Mouse (Mus musculus) kidney, postnatal 0 days (tissue): ENCODE measurements at regions not wholly inside any gene's neighbourhood (a gene's known extent, or its start where the extent isn't known, plus 50 kb on each side); places are given as distances from the start of the nearest gene placed in this dataset.

ENCODE experiments used
- ATAC-seq: fragments of 200-750 bp; cut with Nextera tagmentation; replicated peaks from 2 replicates; pipeline ENCODE4 v1.8.0; 2017; ENCODE audit warnings: low read depth, moderate number of reproducible peaks, moderate TSS enrichment, moderate library complexity; ENCODE audit not compliant: low FRiP score
- DNase-seq: peaks from one replicate; pipeline ENCODE4 v3.0.0-alpha.2; 2016; ENCODE audit warnings: low spot score
- H3K27ac ChIP-seq: fragments of 300-500 bp; sonication (generic); 2 replicates; pipeline ENCODE4 v1.5.1; 2014; ENCODE audit warnings: mild to moderate bottlenecking
- H3K27me3 ChIP-seq: fragments of 300-500 bp; sonication (generic); 2 replicates; pipeline ENCODE4 v1.6.1; 2014; ENCODE audit warnings: low read length, mixed read lengths; ENCODE audit not compliant: insufficient read depth
- H3K36me3 ChIP-seq: fragments of 300-500 bp; sonication (generic); 2 replicates; pipeline ENCODE4 v1.6.1; 2014; ENCODE audit warnings: low read length, mixed read lengths; ENCODE audit not compliant: insufficient read depth
- H3K4me1 ChIP-seq: fragments of 300-500 bp; sonication (generic); replicated peaks from 2 replicates; pipeline ENCODE4 v1.6.1; 2014; ENCODE audit warnings: antibody characterized with exemption, low read length, mixed read lengths; ENCODE audit not compliant: insufficient read depth
- H3K4me2 ChIP-seq: fragments of 300-500 bp; sonication (generic); 2 replicates; pipeline ENCODE4 v1.6.1; 2014; ENCODE audit warnings: mild to moderate bottlenecking, low read length, moderate library complexity, mixed read lengths
- H3K4me3 ChIP-seq: fragments of 300-500 bp; sonication (generic); replicated peaks from 2 replicates; pipeline ENCODE4 v1.5.1; 2014; ENCODE audit warnings: low read depth, low read length
- H3K9ac ChIP-seq: fragments of 300-500 bp; sonication (generic); 2 replicates; pipeline ENCODE4 v1.6.1; 2014; ENCODE audit warnings: low read depth, low read length
- H3K9me3 ChIP-seq: fragments of 300-500 bp; sonication (generic); replicated peaks from 2 replicates; pipeline ENCODE4 v1.6.1; 2016; ENCODE audit warnings: low read length, inconsistent platforms, mixed read lengths
- CTCF ChIP-seq: IDR thresholded peaks from 2 replicates; pipeline ENCODE4 v1.5.1; 2016; ENCODE audit warnings: antibody characterized with exemption, low read depth, mild to moderate bottlenecking, moderate library complexity
- WGBS: fragments of 180-500 bp; shearing (Covaris S2); extraction: QIAGEN DNeasy Blood & Tissue Kit; methylation state at CpG from one replicate; pipeline ENCODE4 v1.1.7; 2014; 5-methylcytosine and 5-hydroxymethylcytosine counted together

DNA sequence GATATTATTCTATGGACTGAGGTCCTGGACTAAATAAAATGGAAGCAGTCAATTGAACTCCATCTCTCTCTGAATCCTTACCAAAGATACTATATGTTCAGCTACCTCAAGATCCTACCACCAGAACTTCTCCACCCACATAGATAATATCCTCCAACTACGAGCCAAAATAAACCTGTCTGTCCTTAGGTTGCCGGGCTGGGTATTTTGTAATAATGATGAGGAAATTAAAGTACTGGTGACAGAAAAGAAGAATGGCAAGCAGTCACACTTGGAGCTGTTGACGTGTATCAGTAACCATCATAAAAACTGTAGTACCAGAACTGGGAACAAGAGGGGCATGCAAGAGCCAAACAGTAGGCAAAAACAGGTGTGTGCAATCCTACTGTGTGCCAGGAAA, 98.7 kb downstream of the Sox9 start:
- ATAC-seq: no peak
- no peaks in the 10 kb centered on the region for H3K27me3 ChIP-seq
- H3K4me1 ChIP-seq: no peaks in the 10 kb centered on the region
- H3K9me3 ChIP-seq: no peaks in the 10 kb centered on the region
- no peak overlapping the region for H3K4me2 ChIP-seq
- no peak overlapping the region for H3K4me3 ChIP-seq
- 82% methylated on average over 3 of the region's 3 CpGs for WGBS
- H3K27ac ChIP-seq: no peak overlapping the region
- no peaks in the 10 kb centered on the region for H3K36me3 ChIP-seq
- no peak for DNase-seq
- TF ChIP-seq CTCF: no peak
- no peak overlapping the region for H3K9ac ChIP-seq

DNA sequence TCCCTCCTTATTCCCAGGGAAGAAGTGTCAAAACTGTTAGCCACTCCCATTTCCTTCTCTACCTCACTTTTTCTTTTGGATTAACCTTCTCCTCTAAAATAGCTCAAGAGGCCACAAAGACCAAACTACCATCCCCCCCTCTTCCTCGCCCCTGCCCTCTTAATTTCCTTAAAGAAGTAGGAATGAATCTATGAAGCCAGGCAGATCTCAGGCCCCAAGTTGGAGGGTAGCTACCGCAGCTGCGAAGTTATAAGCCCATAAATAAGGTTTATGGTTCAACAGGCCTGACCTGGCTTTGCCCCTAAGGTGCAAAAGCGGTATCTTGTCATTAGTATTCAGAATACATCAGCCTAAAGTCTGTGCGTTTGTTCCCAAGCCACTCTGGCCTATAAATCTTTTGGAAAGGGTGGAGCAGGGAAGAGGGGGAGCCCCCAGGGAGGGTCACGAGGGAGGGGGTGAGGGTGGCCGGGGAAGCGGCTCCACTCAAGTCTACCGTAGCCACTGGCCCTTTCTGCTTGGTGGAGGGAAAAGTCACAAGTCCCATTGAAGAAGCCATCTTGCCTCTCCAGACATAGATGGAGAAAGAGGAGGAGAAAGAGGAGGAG, 103.4 kb downstream of the Sox9 start:
- no peaks in the 10 kb centered on the region for H3K9me3 ChIP-seq
- H3K36me3 ChIP-seq: no peaks in the 10 kb centered on the region
- H3K27me3 ChIP-seq: no peaks in the 10 kb centered on the region
- 9% methylated on average over 9 of the region's 9 CpGs for WGBS
- no peak overlapping the region for H3K27ac ChIP-seq
- H3K4me2 ChIP-seq: no peak overlapping the region
- H3K4me3 ChIP-seq: no peak overlapping the region
- H3K4me1 ChIP-seq: no peaks in the 10 kb centered on the region; the same call in 1 of the 2 replicates
- TF ChIP-seq CTCF: no peak
- ATAC-seq (peak; percentile 59; the same call in 1 of the 2 replicates), DNase-seq (peak; percentile 24)
- no peak overlapping the region for H3K9ac ChIP-seq

DNA sequence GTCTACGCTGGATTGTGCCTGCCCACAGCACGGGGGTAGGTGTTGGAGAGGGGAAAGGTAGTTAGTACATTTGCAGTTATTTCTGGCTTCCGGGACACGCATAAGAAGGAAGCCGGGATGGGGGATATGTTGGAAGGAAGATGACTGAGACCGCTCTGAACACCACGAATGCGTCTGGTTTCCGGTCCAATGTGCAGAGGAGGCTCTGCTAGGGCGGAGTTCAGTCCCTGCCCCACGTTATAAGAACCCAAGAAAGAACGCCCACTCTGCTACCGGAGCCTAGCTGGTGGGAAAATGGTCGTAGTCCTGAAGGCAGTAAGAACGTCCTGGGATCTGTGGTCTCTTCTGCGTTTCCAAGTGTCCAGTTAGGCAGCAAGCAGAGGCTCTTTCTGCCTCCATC, 104.1 kb downstream of the Sox9 start:
- Histone ChIP-seq H3K4me1 (no peaks in the 10 kb centered on the region; the same call in 1 of the 2 replicates), H3K27me3 (no peaks in the 10 kb centered on the region), H3K4me3 (no peak overlapping the region), H3K36me3 (no peaks in the 10 kb centered on the region), H3K27ac (no peak overlapping the region), H3K9ac (no peak overlapping the region), H3K9me3 (no peaks in the 10 kb centered on the region), H3K4me2 (peak overlapping the region; percentile 44)
- WGBS: 25% methylated on average over 16 of the region's 16 CpGs
- DNase-seq: peak; percentile 34
- no peak for TF ChIP-seq CTCF
- no peak for ATAC-seq

DNA sequence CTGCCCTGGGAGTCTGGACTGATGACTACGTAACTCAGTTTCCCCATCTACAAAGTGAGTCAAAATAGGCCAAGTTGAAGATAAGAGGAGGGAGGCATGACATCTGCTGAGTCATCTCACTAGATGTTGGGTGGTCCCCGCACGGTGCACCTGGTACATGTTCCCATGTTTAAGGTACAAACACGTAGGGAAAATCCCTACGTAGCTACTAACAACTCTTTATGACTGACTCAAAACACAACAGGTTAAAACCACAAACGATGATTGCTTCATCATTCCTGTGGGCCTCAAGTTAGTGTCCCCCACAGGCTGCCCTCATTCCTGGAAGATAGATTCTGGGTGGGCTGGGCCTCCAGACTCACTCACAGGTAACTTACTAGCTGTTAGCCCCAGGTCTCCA, 107.7 kb downstream of the Sox9 start:
- Histone ChIP-seq H3K27ac (no peak overlapping the region), H3K36me3 (no peaks in the 10 kb centered on the region), H3K27me3 (no peaks in the 10 kb centered on the region), H3K4me2 (no peak overlapping the region), H3K9me3 (no peaks in the 10 kb centered on the region), H3K4me1 (no peaks in the 10 kb centered on the region; the same call in 1 of the 2 replicates), H3K9ac (no peak overlapping the region), H3K4me3 (no peak overlapping the region)
- ATAC-seq: no peak
- DNase-seq: no peak
- TF ChIP-seq CTCF: no peak
- WGBS: 92% methylated on average over 6 of the region's 6 CpGs

DNA sequence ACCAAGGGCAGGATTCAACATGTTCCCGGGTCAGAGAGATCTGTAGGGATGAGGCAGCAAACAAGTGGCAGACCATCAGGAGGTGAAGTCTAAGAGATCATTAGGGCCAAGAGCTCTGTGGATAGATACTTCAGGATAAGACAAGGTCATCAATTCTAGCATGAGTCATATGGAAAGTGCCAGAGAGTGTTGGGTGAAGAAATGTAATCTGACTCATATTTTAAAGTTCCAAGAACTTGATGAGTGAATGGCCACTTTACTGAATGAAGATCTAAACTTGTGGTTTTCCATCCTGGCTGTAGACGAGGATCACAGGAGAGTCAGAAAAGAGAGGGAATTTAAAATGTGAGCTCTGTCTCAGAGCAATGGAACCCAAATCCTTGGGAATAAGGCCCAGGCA, 115.6 kb downstream of the Sox9 start:
- WGBS: 95% methylated on average over 2 of the region's 2 CpGs
- no peak overlapping the region for H3K27ac ChIP-seq
- no peak for TF ChIP-seq CTCF
- H3K9me3 ChIP-seq: no peaks in the 10 kb centered on the region
- no peak overlapping the region for H3K9ac ChIP-seq
- DNase-seq (no peak), ATAC-seq (no peak)
- no peaks in the 10 kb centered on the region for H3K4me1 ChIP-seq
- H3K4me2 ChIP-seq: no peak overlapping the region
- no peak overlapping the region for H3K4me3 ChIP-seq
- H3K36me3 ChIP-seq: no peaks in the 10 kb centered on the region
- H3K27me3 ChIP-seq: no peaks in the 10 kb centered on the region

DNA sequence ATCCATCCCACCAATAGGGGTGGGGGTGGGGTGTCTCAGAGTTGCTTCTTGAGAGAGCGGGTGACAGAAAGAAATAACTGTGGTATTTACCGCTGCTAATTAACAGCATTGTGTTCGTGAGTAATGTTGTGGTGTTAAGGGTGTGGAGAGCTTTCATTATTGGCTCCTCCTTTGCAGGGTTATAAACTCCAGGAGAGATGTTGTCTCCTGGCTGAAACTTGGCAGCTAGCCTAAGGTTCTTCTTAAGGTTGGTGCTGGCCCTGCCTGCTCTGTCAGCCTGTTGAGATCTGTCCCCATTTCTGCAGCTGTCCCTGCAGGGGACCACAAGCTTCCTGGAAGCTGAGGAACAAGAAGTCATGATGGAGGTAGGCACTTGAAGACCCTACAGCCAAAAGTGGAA, 120.6 kb downstream of the Sox9 start:
- ATAC-seq: no peak
- Histone ChIP-seq H3K27me3 (no peaks in the 10 kb centered on the region), H3K9me3 (no peaks in the 10 kb centered on the region), H3K4me2 (no peak overlapping the region), H3K36me3 (no peaks in the 10 kb centered on the region), H3K9ac (no peak overlapping the region), H3K4me3 (no peak overlapping the region), H3K4me1 (no peaks in the 10 kb centered on the region), H3K27ac (no peak overlapping the region)
- WGBS: 51% methylated on average over 3 of the region's 3 CpGs
- DNase-seq: no peak
- TF ChIP-seq CTCF: no peak

DNA sequence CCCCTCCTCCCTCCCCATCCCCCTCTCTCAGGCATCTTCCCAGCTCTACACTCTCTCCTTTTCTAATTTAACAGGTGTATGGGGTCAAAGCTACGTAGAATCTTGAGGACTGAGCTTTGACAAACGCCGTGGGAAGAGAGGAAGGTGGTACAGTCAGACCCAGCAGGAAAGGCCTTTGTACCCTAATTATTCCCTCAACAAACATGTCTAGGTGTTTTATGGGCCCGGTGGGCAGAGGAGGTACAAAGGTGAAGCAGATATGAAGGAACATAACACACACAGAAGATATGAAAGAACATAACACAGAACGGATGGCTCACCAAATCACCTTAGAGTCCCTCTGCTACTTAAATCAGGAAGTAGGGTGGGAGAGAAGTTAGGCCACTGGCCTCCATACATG, 128.3 kb downstream of the Sox9 start:
- Histone ChIP-seq H3K4me1 (no peaks in the 10 kb centered on the region), H3K4me3 (no peak overlapping the region), H3K4me2 (no peak overlapping the region), H3K27me3 (no peaks in the 10 kb centered on the region), H3K9me3 (no peaks in the 10 kb centered on the region), H3K27ac (no peak overlapping the region), H3K36me3 (no peaks in the 10 kb centered on the region), H3K9ac (no peak overlapping the region)
- DNase-seq (no peak), ATAC-seq (no peak)
- WGBS: 85% methylated on average over 5 of the region's 5 CpGs
- no peak for TF ChIP-seq CTCF
